In the genomic region with DNA sequence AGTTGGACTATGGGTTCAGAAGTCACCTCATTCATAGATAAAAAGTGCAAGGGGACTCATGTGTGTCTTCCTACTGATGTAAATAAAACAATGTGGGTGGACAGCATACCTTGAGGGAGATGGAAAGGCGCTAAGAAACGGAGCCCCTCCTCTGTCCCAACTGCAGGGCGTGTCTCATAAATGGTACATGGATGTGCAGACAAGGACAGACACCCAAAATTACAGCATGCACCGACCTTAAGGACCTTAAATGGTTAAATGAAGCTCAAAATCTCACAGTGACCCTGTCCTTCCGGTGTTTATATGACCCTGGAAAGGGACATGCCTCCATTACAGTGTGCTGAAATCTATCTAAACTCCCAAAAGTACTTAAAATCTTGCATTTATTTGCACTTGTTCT, we compare ENCODE assay signal across 29 mouse cellular contexts.
"Had no signal": no experiment of that assay in that cellular context is flagged by ENCODE, and none has a peak within 500 bp of the region (broad histone marks: within the 10 kb centered on the region; RNA-seq: fewer than 3 reads in every experiment).

No protein-coding gene starts in this region.

- H3K36me3 ChIP-seq: limb, embryonic 10.5 days; limb, embryonic 12.5 days; limb, embryonic 13.5 days; limb, embryonic 15.5 days; liver, embryonic 12.5 days; liver, embryonic 13.5 days; liver, embryonic 15.5 days; lung, embryonic 15.5 days; midbrain, embryonic 10.5 days; midbrain, embryonic 12.5 days; midbrain, embryonic 13.5 days; midbrain, embryonic 15.5 days; neural tube, embryonic 12.5 days had no signal

- H3K27ac ChIP-seq: limb, embryonic 10.5 days; limb, embryonic 12.5 days; limb, embryonic 13.5 days; limb, embryonic 15.5 days; liver, embryonic 12.5 days; liver, embryonic 13.5 days; liver, embryonic 14.5 days; liver, embryonic 15.5 days; lung, embryonic 15.5 days; macrophage; midbrain, embryonic 10.5 days; midbrain, embryonic 13.5 days; midbrain, embryonic 15.5 days; neural tube, embryonic 12.5 days had no signal

- H3K9ac ChIP-seq: limb, embryonic 12.5 days; limb, embryonic 13.5 days; limb, embryonic 15.5 days; liver, embryonic 12.5 days; liver, embryonic 13.5 days; liver, embryonic 14.5 days; liver, embryonic 15.5 days; liver, postnatal 0 days; lung, embryonic 14.5 days; lung, embryonic 15.5 days; midbrain, embryonic 12.5 days; midbrain, embryonic 13.5 days; midbrain, embryonic 15.5 days; neural tube, embryonic 12.5 days had no signal

- H3K4me1 ChIP-seq: limb, embryonic 10.5 days; limb, embryonic 15.5 days; liver, embryonic 15.5 days had no signal

- H3K9me3 ChIP-seq: limb, embryonic 10.5 days; limb, embryonic 12.5 days; limb, embryonic 15.5 days; liver, embryonic 12.5 days; liver, embryonic 13.5 days; liver, embryonic 15.5 days; lung, embryonic 15.5 days; megakaryocyte, embryonic 14.5 days; midbrain, embryonic 13.5 days; neural tube, embryonic 12.5 days had no signal

- H3K4me2 ChIP-seq: limb, embryonic 12.5 days; limb, embryonic 13.5 days; limb, embryonic 15.5 days; liver, embryonic 11.5 days; liver, embryonic 12.5 days; liver, embryonic 13.5 days; liver, embryonic 15.5 days; lung, embryonic 14.5 days; lung, embryonic 15.5 days; midbrain, embryonic 12.5 days; midbrain, embryonic 13.5 days; midbrain, embryonic 15.5 days; neural tube, embryonic 12.5 days had no signal

- DNase-seq: left cerebral cortex, postnatal 4 days; liver; liver, embryonic 13.5 days; liver, postnatal 0 days; lung, adult 18-20 months; lung, adult 2 months; lung, embryonic 14.5 days; lung, postnatal 10 days; lung, postnatal 14 days; lung, postnatal 36 days; lung, postnatal 4 days had no signal

- H3K4me3 ChIP-seq: limb, embryonic 10.5 days; limb, embryonic 12.5 days; limb, embryonic 13.5 days; limb, embryonic 15.5 days; liver, embryonic 12.5 days; liver, embryonic 13.5 days; liver, embryonic 15.5 days; lung, embryonic 15.5 days; megakaryocyte, embryonic 14.5 days; midbrain, embryonic 10.5 days; midbrain, embryonic 12.5 days; midbrain, embryonic 13.5 days; midbrain, embryonic 15.5 days; myocyte; neural tube, embryonic 12.5 days had no signal

- ATAC-seq: liver, embryonic 12.5 days; liver, postnatal 0 days; lung, postnatal 0 days; midbrain, embryonic 15.5 days had no signal

- H3K27me3 ChIP-seq: limb, embryonic 12.5 days; limb, embryonic 13.5 days; limb, embryonic 15.5 days; liver, embryonic 12.5 days; liver, embryonic 13.5 days; liver, embryonic 15.5 days; lung, embryonic 15.5 days; megakaryocyte, embryonic 14.5 days; midbrain, embryonic 12.5 days; midbrain, embryonic 13.5 days; midbrain, embryonic 15.5 days; neural tube, embryonic 12.5 days had no signal
